8 mouse cellular contexts compared by ENCODE assay signal in genomic region chr2:91458252-91458672, GRCm38 (mm10). TPM values are rescaled to one million over a fixed set of nuclear protein-coding genes. Genes with fewer than 3 reads are reported as not detected.
DNase-seq lines count a peak whose midpoint lies in the region; ATAC-seq and TF ChIP-seq lines count a peak whose summit lies in the region.

No protein-coding gene starts in this region.

- H3K4me3 ChIP-seq in thymus, adult 2 months (ENCODE audit: control insufficient read depth, insufficient read depth, low read length) = peak overlapping the region; percentile 38
- peak overlapping the region; percentile 50 for H3K4me3 ChIP-seq in cortical plate, adult 2 months (ENCODE audit: insufficient read depth, low read length)
- peak overlapping the region; percentile 73 for H3K4me3 ChIP-seq in intestine, embryonic 15.5 days (replicated peaks)
- peak overlapping the region; percentile 80 for H3K4me3 ChIP-seq in stomach, postnatal 0 days (ENCODE audit: low read depth, low read length)

- DNase-seq in thymus, adult 2 months = no peak
- no peak for DNase-seq in thymus, postnatal 36 days
- peak; percentile 50 for DNase-seq in gastrocnemius, postnatal 25 days
- DNase-seq in lung, postnatal 14 days = peak; percentile 55
- peak; percentile 51 for DNase-seq in stomach, postnatal 0 days (ENCODE audit: low spot score)
- no peak for DNase-seq in left cerebral cortex, adult 9 months (ENCODE audit: low spot score in 2 of 2)

- peak; percentile 35 for ATAC-seq in intestine, embryonic 15.5 days
- ATAC-seq in stomach, postnatal 0 days (ENCODE audit: low FRiP score, low TSS enrichment) = 0 out of 2 replicates have a peak, but pooled peaks have one; percentile 14

- H3K27me3 ChIP-seq in thymus, adult 2 months (ENCODE audit: control insufficient read depth, insufficient read depth, low read length) = peaks cover 18% of the 10 kb centered on the region
- H3K27me3 ChIP-seq in intestine, embryonic 15.5 days (replicated peaks) = no peaks in the 10 kb centered on the region
- no peaks in the 10 kb centered on the region for H3K27me3 ChIP-seq in stomach, postnatal 0 days (ENCODE audit: control insufficient read depth, insufficient read depth, low read length)

- WGBS in thymus, adult 2 months = 2% methylated on average over 21 of the region's 21 CpGs
- under 1% methylated on average over 21 of the region's 21 CpGs for WGBS in intestine, embryonic 15.5 days
- WGBS in stomach, postnatal 0 days = 0% methylated on average over 21 of the region's 21 CpGs

- no peak for TF ChIP-seq CTCF in thymus, adult 2 months (IDR thresholded peaks at IDR 0.05; ENCODE audit: borderline replicate concordance, control insufficient read depth, extremely low read depth, insufficient read depth, low read length, poor library complexity)
- no peak for TF ChIP-seq CTCF in cortical plate, adult 2 months (IDR thresholded peaks at IDR 0.05; ENCODE audit: extremely low read depth, insufficient read depth, low read length)
- no peak; the same call in 1 of the 2 replicates for TF ChIP-seq CTCF in stomach, postnatal 0 days (IDR thresholded peaks at IDR 0.05; ENCODE audit: low read depth)

- H3K27ac ChIP-seq in thymus, adult 2 months (ENCODE audit: control insufficient read depth, insufficient read depth, low read length) = no peak overlapping the region
- H3K27ac ChIP-seq in cortical plate, adult 2 months (ENCODE audit: insufficient read depth, low read length) = no peak overlapping the region
- H3K27ac ChIP-seq in intestine, embryonic 15.5 days = peak overlapping the region; percentile 94
- H3K27ac ChIP-seq in stomach, postnatal 0 days (replicated peaks) = peak overlapping the region; percentile 92

- TF ChIP-seq EP300 in stomach, postnatal 0 days (optimal IDR thresholded peaks at IDR 0.05) = no peak

- H3K9ac ChIP-seq in intestine, embryonic 15.5 days = peak overlapping the region; percentile 86
- H3K9ac ChIP-seq in stomach, postnatal 0 days (ENCODE audit: low read length) = peak overlapping the region; percentile 92

- H3K4me1 ChIP-seq in thymus, adult 2 months (replicated peaks; ENCODE audit: control insufficient read depth, insufficient read depth, low read length) = peaks cover 17% of the 10 kb centered on the region
- peaks cover 2% of the 10 kb centered on the region; the same call in 1 of the 2 replicates for H3K4me1 ChIP-seq in cortical plate, adult 2 months (ENCODE audit: control insufficient read depth, insufficient read depth, low read length)
- peaks cover 30% of the 10 kb centered on the region for H3K4me1 ChIP-seq in intestine, embryonic 15.5 days (replicated peaks)
- peaks cover 4% of the 10 kb centered on the region; the same call in 1 of the 2 replicates for H3K4me1 ChIP-seq in stomach, postnatal 0 days (replicated peaks; ENCODE audit: control insufficient read depth, insufficient read depth)

- no peak for TF ChIP-seq POLR2A in thymus, adult 2 months (IDR thresholded peaks at IDR 0.05; ENCODE audit: control insufficient read depth, extremely low read depth, insufficient read depth, low read length, poor library complexity)
- TF ChIP-seq POLR2A in cortical plate, adult 2 months (IDR thresholded peaks at IDR 0.05; ENCODE audit: extremely low read depth, insufficient read depth, low read length) = no peak

- H3K4me2 ChIP-seq in intestine, embryonic 15.5 days (replicated peaks) = peak overlapping the region; percentile 86
- H3K4me2 ChIP-seq in stomach, postnatal 0 days (replicated peaks; ENCODE audit: low read depth) = peak overlapping the region; percentile 97

- no peaks in the 10 kb centered on the region for H3K36me3 ChIP-seq in thymus, adult 2 months (ENCODE audit: control insufficient read depth, insufficient read depth, low read length)
- no peaks in the 10 kb centered on the region for H3K36me3 ChIP-seq in intestine, embryonic 15.5 days
- H3K36me3 ChIP-seq in stomach, postnatal 0 days (ENCODE audit: control insufficient read depth, insufficient read depth, low read length) = no peaks in the 10 kb centered on the region

- H3K9me3 ChIP-seq in intestine, embryonic 15.5 days = no peaks in the 10 kb centered on the region
- no peaks in the 10 kb centered on the region for H3K9me3 ChIP-seq in stomach, postnatal 0 days (ENCODE audit: control insufficient read depth, low read length)

RNA-seq across cellular contexts. Expression of gene Lrp4, which starts 1.0 kb away (rescaled TPM):
- polyA plus RNA-seq in thymus, adult 2 months (2012; rRNA removed) = 3.1 and 3.7 TPM in 2 replicates
- polyA plus RNA-seq in cortical plate, adult 2 months (2012; rRNA removed) = 12.4 and 13.0 TPM in 2 replicates
- total RNA-seq in gastrocnemius, postnatal 25 days (2021) = 10 to 100 TPM in 1 of 2 experiments, 1 to 10 TPM in 1; 8.9 to 12.1 TPM
- 8.7 and 9.2 TPM in 2 replicates for polyA plus RNA-seq in intestine, embryonic 15.5 days (2015; fragmentation: Nextera tagmentation; extraction: Ambion mirVana)
- polyA plus RNA-seq in stomach, postnatal 0 days (2015; fragmentation: Nextera tagmentation; extraction: Ambion mirVana) = 3.0 and 3.4 TPM in 2 replicates

RNA-seq across cellular contexts. Expression of gene 1110051M20Rik, which starts 13.8 kb away (rescaled TPM):
- 10.3 and 11.9 TPM in 2 replicates for polyA plus RNA-seq in thymus, adult 2 months (2012; rRNA removed)
- 119 and 121 TPM in 2 replicates for polyA plus RNA-seq in cortical plate, adult 2 months (2012; rRNA removed)
- total RNA-seq in gastrocnemius, postnatal 25 days (2021) = 10 to 100 TPM; 12.6 to 13.6 TPM
- 36.3 and 38.6 TPM in 2 replicates for polyA plus RNA-seq in intestine, embryonic 15.5 days (2015; fragmentation: Nextera tagmentation; extraction: Ambion mirVana)
- 19.1 and 20.3 TPM in 2 replicates for polyA plus RNA-seq in stomach, postnatal 0 days (2015; fragmentation: Nextera tagmentation; extraction: Ambion mirVana)

Comparison
In these comparisons a context has a peak if more than half of its experiments do, and no peak if none do; other contexts are left out.
1. DNase-seq: peak in gastrocnemius, postnatal 25 days (single experiment), lung, postnatal 14 days (single experiment) and stomach, postnatal 0 days (single experiment); none in thymus, adult 2 months (single experiment), thymus, postnatal 36 days (0 of 2) and left cerebral cortex, adult 9 months (0 of 2).
2. H3K27ac ChIP-seq: peak in intestine, embryonic 15.5 days (single experiment) and stomach, postnatal 0 days (single experiment); none in thymus, adult 2 months (single experiment) and cortical plate, adult 2 months (single experiment).
3. Peak in every context shown above with its lines, with median percentiles within 50 percentile points of each other: H3K4me3 ChIP-seq.